10 mouse cellular contexts compared by ENCODE assay signal in genomic region chr10:61576120-61576767, GRCm38 (mm10). TPM values are rescaled to one million over a fixed set of nuclear protein-coding genes. Genes with fewer than 3 reads are reported as not detected.
DNase-seq lines count a peak whose midpoint lies in the region; ATAC-seq and TF ChIP-seq lines count a peak whose summit lies in the region.
"Had no signal": no experiment of that assay in that cellular context is flagged by ENCODE, and none has a peak within 500 bp of the region (broad histone marks: within the 10 kb centered on the region; RNA-seq: fewer than 3 reads in every experiment).

No protein-coding gene starts in this region.

- TF ChIP-seq EP300 in stomach, postnatal 0 days (optimal IDR thresholded peaks at IDR 0.05), result no peak

- no peaks in the 10 kb centered on the region for H3K36me3 ChIP-seq in hindbrain, embryonic 15.5 days
- no peaks in the 10 kb centered on the region for H3K36me3 ChIP-seq in stomach, postnatal 0 days (ENCODE audit: control insufficient read depth, insufficient read depth, low read length)
- H3K36me3 ChIP-seq: liver, embryonic 13.5 days had no signal

- H3K4me2 ChIP-seq in hindbrain, embryonic 15.5 days, result no peak overlapping the region
- H3K4me2 ChIP-seq in stomach, postnatal 0 days (replicated peaks; ENCODE audit: low read depth), result no peak overlapping the region
- H3K4me2 ChIP-seq: liver, embryonic 13.5 days had no signal

- H3K9me3 ChIP-seq in hindbrain, embryonic 15.5 days, result no peaks in the 10 kb centered on the region
- H3K9me3 ChIP-seq in stomach, postnatal 0 days (ENCODE audit: control insufficient read depth, low read length), result no peaks in the 10 kb centered on the region
- H3K9me3 ChIP-seq: liver, embryonic 13.5 days had no signal

- WGBS in hindbrain, embryonic 15.5 days, result 25% methylated on average over 13 of the region's 13 CpGs
- 67% methylated on average over 13 of the region's 13 CpGs for WGBS in stomach, postnatal 0 days

- intact Hi-C loops in left cerebral cortex, postnatal 4 days (cut with DNase I), result no loop called here
- intact Hi-C loops in left cerebral cortex, adult 2 months (cut with DNase I), result no loop called here

- H3K4me1 ChIP-seq in hindbrain, embryonic 15.5 days (replicated peaks), result peaks cover 20% of the 10 kb centered on the region
- no peaks in the 10 kb centered on the region for H3K4me1 ChIP-seq in stomach, postnatal 0 days (replicated peaks; ENCODE audit: control insufficient read depth, insufficient read depth)
- H3K4me1 ChIP-seq: liver, embryonic 13.5 days had no signal

- DNase-seq in left cerebral cortex, postnatal 4 days, result peak; percentile 48
- DNase-seq in left cerebral cortex, adult 2 months (ENCODE audit: extremely low spot score in 1 of 2, low spot score in 2 of 2), result no peak
- peak; percentile 79 for DNase-seq in brain, embryonic 14.5 days (ENCODE audit: low read depth)
- peak; percentile 9 for DNase-seq in skeletal muscle tissue, adult 2 months (ENCODE audit: low read depth, low spot score)
- DNase-seq in stomach, postnatal 0 days (ENCODE audit: low spot score), result no peak
- DNase-seq: liver, embryonic 13.5 days had no signal

- TF ChIP-seq POLR2A in brain, embryonic 14.5 days (IDR thresholded peaks at IDR 0.05; ENCODE audit: borderline replicate concordance, extremely low read depth, insufficient read depth, insufficient read length, poor library complexity, severe bottlenecking), result no peak

- ATAC-seq in hindbrain, embryonic 15.5 days (ENCODE audit: low FRiP score, low read depth), result peak; percentile 48; the same call in 1 of the 2 replicates
- no peak for ATAC-seq in megakaryocyte, adult 5-6 weeks (ENCODE audit: poor library complexity, severe bottlenecking)
- ATAC-seq in activated CD4-positive, CD25-positive, alpha-beta regulatory T cell, adult 4 months, result no peak
- no peak for ATAC-seq in stomach, postnatal 0 days (ENCODE audit: low FRiP score, low TSS enrichment)
- ATAC-seq: CD4-positive, CD25-positive, alpha-beta regulatory T cell, adult 4 months had no signal

- no peak for TF ChIP-seq CTCF in left cerebral cortex, adult 2 months (IDR thresholded peaks at IDR 0.05)
- TF ChIP-seq CTCF in brain, embryonic 14.5 days (IDR thresholded peaks at IDR 0.05; ENCODE audit: borderline replicate concordance, extremely low read depth, insufficient read depth, insufficient read length), result no peak
- TF ChIP-seq CTCF in stomach, postnatal 0 days (IDR thresholded peaks at IDR 0.05; ENCODE audit: low read depth), result no peak

- H3K27me3 ChIP-seq in hindbrain, embryonic 15.5 days, result no peaks in the 10 kb centered on the region
- H3K27me3 ChIP-seq in stomach, postnatal 0 days (ENCODE audit: control insufficient read depth, insufficient read depth, low read length), result no peaks in the 10 kb centered on the region
- H3K27me3 ChIP-seq: liver, embryonic 13.5 days had no signal

- no peak overlapping the region for H3K4me3 ChIP-seq in left cerebral cortex, adult 2 months
- no peak overlapping the region for H3K4me3 ChIP-seq in hindbrain, embryonic 15.5 days
- no peak overlapping the region for H3K4me3 ChIP-seq in stomach, postnatal 0 days (ENCODE audit: low read depth, low read length)
- H3K4me3 ChIP-seq: liver, embryonic 13.5 days had no signal

- H3K9ac ChIP-seq in hindbrain, embryonic 15.5 days, result no peak overlapping the region
- H3K9ac ChIP-seq in stomach, postnatal 0 days (ENCODE audit: low read length), result no peak overlapping the region
- H3K9ac ChIP-seq: liver, embryonic 13.5 days had no signal

- no peak overlapping the region for H3K27ac ChIP-seq in left cerebral cortex, adult 2 months
- peak overlapping the region; percentile 7; the same call in 1 of the 2 replicates for H3K27ac ChIP-seq in hindbrain, embryonic 15.5 days (replicated peaks)
- no peak overlapping the region for H3K27ac ChIP-seq in stomach, postnatal 0 days (replicated peaks)
- H3K27ac ChIP-seq: liver, embryonic 13.5 days had no signal

RNA-seq across cellular contexts. Expression of gene Npffr1, which starts 19.0 kb away (rescaled TPM):
- 1 to 10 TPM; 1.4 to 2.4 TPM for total RNA-seq in left cerebral cortex, postnatal 4 days (2021)
- 1 to 10 TPM; 1.9 to 2.2 TPM for total RNA-seq in left cerebral cortex, adult 2 months (2021)
- polyA plus RNA-seq in brain, embryonic 14.5 days (2012; rRNA removed), result 0.62 and 0.94 TPM in 2 replicates
- polyA plus RNA-seq in hindbrain, embryonic 15.5 days (2015; fragmentation: Nextera tagmentation; extraction: Ambion mirVana), result 1.1 and 1.4 TPM in 2 replicates
- total RNA-seq in megakaryocyte, adult 5-6 weeks (2015), result not detected in 2 replicates
- not detected in 2 replicates for total RNA-seq in megakaryocyte, adult 5-6 weeks (2017)
- not detected for polyA plus RNA-seq in activated CD4-positive, CD25-positive, alpha-beta regulatory T cell, adult 4 months (2017; shearing (Covaris generic))
- 0.07 and 0.08 TPM in 2 replicates for polyA plus RNA-seq in stomach, postnatal 0 days (2015; fragmentation: Nextera tagmentation; extraction: Ambion mirVana)
- polyA plus RNA-seq: CD4-positive, CD25-positive, alpha-beta regulatory T cell, adult 4 months had no signal

Comparison
In these comparisons a context has a peak if more than half of its experiments do, and no peak if none do; other contexts are left out.
1. DNase-seq: peak in left cerebral cortex, postnatal 4 days (single experiment), brain, embryonic 14.5 days (single experiment) and skeletal muscle tissue, adult 2 months (single experiment); none in left cerebral cortex, adult 2 months (0 of 2) and stomach, postnatal 0 days (single experiment).